Mouse (Mus musculus): Measurements from ENCODE around the gene Hivep2.

The Hivep2 gene

DNA sequence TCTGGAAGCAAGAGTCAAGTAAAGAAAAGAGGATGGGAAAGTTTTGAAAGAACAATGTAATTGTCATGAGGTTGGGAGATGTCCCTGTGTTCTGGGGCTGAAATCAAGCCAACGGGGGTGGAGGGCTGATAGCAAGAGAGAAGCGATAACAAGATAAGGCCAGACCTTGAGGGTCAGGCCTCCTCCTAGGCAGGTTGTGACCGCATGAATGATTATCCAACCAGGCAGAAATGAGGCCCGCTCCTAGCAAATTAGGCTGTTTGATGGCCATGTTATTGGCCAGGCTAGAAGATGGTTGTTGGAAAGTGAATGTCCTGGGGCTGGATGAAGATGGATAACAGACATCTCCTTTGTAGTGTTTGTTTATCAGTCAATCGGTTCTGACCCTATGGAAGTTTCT is 5.4 kb downstream of the Hivep2 start:
- no peak for DNase-seq (ENCODE audit: extremely low spot score, low spot score)

- no peak for DNase-seq (ENCODE audit: extremely low spot score, low spot score)
Measured at GRCm38 (mm10) chr10:13973563-13974179, 7.8 kb downstream of the Hivep2 start.

DNA sequence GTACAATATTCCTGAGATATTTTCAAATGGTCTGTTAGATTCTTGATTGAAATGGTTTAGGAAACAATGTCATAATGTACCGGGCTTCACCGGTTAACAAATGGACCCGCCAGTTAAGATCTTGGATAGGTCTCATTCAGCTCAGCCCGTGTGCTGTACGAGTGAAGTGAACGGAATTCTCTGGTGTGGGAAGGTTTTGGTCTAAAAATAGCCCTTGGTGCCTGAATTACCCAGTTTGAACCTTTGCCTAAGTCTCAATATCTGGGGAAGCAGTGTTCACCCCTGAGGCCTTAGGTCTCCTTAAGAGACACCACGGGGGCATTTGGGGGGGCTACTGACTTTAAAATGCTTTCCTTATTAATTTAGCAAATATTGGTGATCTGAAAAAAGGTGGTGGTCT is 8.6 kb downstream of the Hivep2 start:
- DNase-seq (ENCODE audit: extremely low spot score, low spot score), result no peak

DNA sequence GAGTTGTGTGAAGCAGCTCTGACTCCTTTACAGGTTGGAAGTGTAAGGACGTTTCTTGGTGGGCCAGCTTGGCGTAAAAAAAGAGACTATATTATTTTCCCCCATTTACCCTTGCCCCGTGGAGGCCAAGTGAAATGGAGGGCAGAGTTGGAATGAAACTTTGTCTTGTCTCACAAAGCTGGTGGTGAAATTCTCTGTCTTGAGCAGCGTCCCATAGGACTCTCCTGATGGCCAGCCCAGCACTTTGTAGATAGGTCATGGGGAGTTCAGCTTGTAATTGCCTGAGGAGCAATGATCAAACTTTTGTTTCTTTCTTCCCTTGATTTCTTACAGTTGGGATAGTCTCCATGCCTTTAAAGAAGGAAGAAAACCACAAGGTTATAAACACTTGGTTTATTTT is 10.0 kb downstream of the Hivep2 start:
- DNase-seq (ENCODE audit: extremely low spot score, low spot score), result no peak

GRCm38 (mm10) chr10:13976267-13976666 is 10.4 kb downstream of the Hivep2 start:
- DNase-seq (ENCODE audit: extremely low spot score, low spot score), result no peak

GRCm38 (mm10) chr10:13982271-13982670 is 16.4 kb downstream of the Hivep2 start:
- no peak for DNase-seq (ENCODE audit: extremely low spot score, low spot score)

DNA sequence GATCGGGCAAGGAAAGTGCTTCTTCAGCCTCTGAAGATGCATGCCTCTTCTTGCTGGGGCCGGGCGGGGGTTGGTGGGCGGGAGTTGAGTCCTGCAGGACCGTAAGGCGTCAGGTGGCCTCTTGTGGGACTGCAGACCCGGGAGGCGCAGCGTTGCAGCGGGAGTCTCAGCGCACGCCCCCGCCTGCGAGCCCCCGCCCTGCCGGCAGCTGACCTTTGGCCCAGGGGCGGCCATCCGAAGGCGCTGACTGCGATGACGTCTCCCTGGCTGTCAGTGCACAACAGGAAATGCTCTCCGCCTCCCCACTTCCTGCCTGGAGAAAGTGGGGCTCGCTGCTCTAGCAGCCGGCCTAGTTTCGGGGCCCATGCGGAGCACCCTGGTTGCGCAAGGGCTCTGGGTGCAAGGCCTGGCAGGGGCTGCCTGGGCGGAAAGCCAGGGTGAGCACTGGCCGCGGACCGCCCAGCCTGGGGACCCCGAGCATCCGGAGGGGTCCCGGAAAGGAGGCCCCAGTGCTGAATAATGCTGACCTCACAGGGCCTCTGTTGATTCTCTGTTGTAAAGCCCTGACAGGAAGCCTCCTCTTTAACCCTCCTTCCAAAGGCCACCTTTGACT is 17.0 kb downstream of the Hivep2 start:
- DNase-seq (ENCODE audit: extremely low spot score, low spot score), result peak; percentile 79

DNA sequence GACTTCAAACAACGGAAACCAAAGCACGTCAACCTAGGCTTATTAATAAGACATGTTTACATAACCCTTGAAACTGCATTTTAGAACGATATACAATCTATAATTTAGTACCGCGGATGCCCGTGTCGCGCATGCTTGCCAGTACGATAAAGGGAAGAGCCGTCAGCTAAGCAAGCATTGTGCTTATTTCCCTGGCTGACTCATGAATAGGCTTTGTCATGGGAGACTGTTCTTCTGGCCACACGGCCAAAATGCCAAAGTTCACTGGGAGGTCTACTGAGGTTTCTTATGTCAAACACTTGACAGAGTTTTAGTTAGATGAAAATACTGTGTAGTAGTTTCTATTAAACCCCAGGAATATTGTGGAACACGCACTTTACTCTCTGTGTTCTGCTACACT is 17.8 kb downstream of the Hivep2 start:
- DNase-seq (ENCODE audit: extremely low spot score, low spot score), result peak; percentile 25

DNA sequence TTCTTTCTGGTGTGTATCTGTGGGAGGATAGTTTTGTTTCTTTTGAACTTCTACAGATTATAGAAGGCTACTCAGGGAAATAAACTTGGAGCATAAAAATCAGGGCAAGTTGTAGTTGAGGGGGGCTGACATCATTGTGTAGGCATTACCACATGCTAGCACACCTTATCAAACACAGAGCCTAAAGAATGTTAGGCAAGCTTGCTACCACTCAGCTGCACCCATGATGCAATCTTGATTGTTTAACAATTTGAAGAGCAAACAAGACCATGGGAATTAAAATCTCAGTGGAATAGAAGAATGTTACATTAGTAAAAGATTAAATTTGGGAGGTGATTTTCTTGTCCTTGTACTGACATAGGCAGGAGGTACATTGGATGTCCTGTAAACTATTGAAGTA is 18.4 kb downstream of the Hivep2 start:
- DNase-seq (ENCODE audit: extremely low spot score, low spot score), result no peak

GRCm38 (mm10) chr10:13986539-13986938 is 20.7 kb downstream of the Hivep2 start:
- no peak for DNase-seq (ENCODE audit: extremely low spot score, low spot score)

DNA sequence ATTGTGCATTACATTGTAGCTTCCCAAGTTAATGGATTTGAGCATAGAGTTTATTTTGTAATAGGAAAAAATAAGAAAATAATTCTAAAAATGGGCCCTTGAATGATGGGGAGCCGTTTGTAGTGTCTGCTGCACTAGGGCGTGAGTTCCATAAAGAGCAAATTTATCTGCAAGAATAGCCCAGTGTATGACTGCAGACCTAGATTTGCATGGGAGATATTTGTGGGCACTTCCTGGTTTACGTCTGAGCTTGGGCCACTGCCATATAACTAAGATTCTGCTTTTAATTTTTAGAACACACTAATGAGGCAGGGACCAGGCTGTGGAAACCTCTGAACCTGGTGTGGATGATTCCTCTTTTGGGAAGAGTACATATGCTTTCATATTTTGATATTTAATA is 21.5 kb downstream of the Hivep2 start:
- no peak for DNase-seq (ENCODE audit: extremely low spot score, low spot score)

- peak; percentile 18 for DNase-seq (ENCODE audit: extremely low spot score, low spot score)
Measured at GRCm38 (mm10) chr10:13988280-13988679, 22.4 kb downstream of the Hivep2 start.

GRCm38 (mm10) chr10:13988757-13989156 is 22.9 kb downstream of the Hivep2 start:
- no peak for DNase-seq (ENCODE audit: extremely low spot score, low spot score)

DNA sequence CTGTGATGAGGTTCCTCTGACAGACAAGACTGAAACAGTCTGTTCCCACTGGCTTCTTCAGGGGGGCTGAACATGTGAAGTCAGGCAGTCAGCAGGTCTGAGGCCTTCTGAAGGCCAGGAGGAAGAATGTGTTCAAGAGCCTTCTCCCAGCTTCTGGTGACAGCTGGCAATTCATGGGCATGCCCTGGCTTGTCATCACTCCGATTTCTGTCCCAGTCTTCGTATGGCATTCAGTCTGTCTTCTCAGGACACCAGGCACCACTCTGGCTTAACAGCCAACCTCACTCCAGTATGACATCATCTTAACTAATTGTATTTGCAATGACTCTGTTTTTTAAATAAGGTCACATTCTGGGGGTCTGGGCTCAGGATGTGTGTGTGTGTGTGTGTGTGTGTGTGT is 25.0 kb downstream of the Hivep2 start:
- no peak for DNase-seq (ENCODE audit: extremely low spot score, low spot score)

DNA sequence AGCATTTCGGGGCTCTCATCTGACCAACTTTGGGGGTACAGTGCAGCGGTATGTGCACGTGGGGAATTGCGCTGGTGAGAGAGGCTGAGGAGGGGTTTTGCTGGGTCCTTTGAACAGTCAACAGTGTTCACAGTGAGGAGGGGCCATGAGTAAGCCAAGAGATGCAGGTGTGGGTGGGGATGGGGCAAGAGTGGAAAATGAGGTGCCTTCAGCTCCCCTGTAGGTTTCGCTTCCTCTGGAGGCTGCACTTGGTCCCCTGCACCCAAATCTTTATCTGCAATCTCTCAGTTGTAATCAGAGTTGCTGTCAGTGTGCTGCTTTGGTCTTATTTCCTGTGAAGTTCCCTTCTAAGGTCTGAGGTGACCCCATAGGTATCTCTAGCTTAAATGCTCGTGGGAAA is 27.5 kb downstream of the Hivep2 start:
- no peak for DNase-seq (ENCODE audit: extremely low spot score, low spot score)

- no peak for DNase-seq (ENCODE audit: extremely low spot score, low spot score)
Measured at GRCm38 (mm10) chr10:13997336-13997735, 31.5 kb downstream of the Hivep2 start.

- DNase-seq (ENCODE audit: extremely low spot score, low spot score), result no peak
Measured at GRCm38 (mm10) chr10:14004769-14005517, 39.1 kb downstream of the Hivep2 start.

DNA sequence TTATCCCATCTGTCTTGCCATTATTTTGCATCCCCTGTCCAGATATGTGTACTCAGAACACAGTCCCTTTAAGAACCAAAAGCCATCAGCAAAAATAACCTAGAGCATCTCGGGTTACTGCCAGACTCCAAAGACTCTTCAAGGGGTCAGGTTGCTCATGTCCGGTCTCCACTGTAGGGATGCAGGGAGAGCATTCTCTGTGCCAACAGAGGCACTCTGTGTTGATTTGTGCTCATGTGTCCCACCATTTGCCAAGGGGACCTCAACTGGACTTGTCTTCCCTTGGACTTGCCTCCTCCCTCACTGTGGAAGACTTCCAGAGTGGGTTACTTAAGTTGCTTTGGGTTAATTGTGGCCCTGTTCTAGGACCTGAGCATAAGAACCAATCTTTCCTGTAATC is 43.8 kb downstream of the Hivep2 start:
- DNase-seq (ENCODE audit: extremely low spot score, low spot score), result no peak

DNA sequence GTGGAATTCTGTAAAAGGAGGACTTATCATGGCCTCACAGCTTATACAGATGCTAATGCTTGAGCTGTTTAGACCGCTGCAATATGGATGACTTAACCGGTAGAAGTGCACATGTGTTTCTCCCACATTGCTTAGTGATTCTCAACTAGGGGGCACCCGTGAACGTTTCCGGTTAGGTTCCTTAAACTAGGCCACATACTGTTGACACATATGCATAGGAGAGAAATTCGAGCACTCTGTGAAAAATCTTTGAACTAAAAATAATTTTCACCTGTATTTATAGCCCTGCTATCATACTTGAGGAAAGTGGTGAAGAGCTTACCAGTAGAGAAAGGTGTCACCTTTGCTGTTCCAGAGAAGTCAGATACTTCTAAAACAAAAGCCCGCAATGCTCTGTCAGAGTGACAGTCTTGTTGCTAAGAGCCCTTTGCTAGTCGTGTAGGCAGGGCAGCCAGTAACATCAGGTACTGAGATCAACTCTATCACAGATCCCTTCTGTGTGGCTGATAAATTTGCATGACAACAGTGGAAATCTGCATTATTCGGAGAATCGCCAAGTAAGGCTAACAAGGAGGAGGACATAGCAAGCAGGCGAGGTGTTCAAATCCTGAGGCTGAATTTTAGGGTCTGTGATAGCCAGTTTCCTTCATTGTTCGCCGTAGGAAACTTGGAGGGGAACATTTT is 50.6 kb downstream of the Hivep2 start:
- no peak for DNase-seq (ENCODE audit: extremely low spot score, low spot score)

DNA sequence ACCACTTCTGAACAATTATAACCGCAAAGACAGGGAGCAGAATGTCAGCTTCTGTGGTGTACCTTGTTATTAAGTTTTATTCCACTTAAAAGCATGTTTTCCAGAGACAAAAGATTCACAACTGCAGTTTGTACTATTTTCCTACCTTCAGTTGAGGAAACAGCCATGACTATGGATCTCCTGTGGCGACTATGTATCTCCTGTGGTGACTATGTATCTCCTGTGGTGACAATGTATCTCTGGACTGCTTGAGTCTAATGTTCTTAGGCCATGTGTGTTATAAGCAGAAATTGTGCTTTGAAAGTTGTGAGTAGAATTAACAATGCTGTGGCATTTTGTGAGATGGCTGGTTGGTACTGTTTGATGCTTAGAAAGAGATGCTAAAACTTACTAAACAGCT is 51.5 kb downstream of the Hivep2 start:
- DNase-seq (ENCODE audit: extremely low spot score, low spot score), result no peak

GRCm38 (mm10) chr10:14017822-14018364 is 52.0 kb downstream of the Hivep2 start:
- peak; percentile 38 for DNase-seq (ENCODE audit: extremely low spot score, low spot score)

DNA sequence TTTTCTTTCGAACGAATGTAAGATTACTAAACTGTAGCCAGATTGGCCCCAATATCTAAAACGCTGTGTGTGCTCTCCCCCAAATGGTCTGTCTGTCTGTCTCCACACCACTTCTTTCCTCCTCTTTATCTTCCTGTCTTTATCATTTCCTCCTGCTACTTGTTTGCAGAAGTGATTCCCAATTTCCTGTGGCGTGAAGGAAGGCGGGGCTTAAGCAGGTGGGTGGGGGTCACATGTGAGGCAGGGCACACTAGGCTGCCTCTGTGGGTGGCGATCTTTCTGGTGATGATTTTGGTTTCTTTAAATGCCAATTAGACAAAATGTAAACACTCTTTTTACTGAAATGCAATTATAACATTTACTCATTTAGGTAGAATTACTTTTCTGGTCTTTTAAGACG is 52.8 kb downstream of the Hivep2 start:
- no peak for DNase-seq (ENCODE audit: extremely low spot score, low spot score)

Data from neural tube, embryonic 10.5 days (tissue).